Mouse (Mus musculus): ENCODE measurements around the gene Gm10377.
"Not testable (repeated sequence)": the region's sequence is repeated elsewhere in the genome, so short reads cannot be mapped to it uniquely, and the experiment has no call there.

Gene Gm10377

GRCm38 (mm10) chr14:42797887-42798286 lies at the start of gene Gm10377:
Gene Gm10377, minus strand, starts transcription at chr14:42797987.
- not testable (repeated sequence) for DNase-seq (ENCODE audit: low read depth, low spot score)

GRCm38 (mm10) chr14:42768721-42769120 lies 29.1 kb downstream of the Gm10377 start, which contains the start of gene Gm3015:
Gene Gm3015, minus strand, starts transcription at chr14:42768821.
- not testable (repeated sequence) for DNase-seq (ENCODE audit: low read depth, low spot score)

All from telencephalon, adult 2 months (tissue).